Mouse (Mus musculus) large intestine, adult 2 months (tissue): ENCODE data around the gene Tgtp2. TPM values are rescaled to one million over a fixed set of nuclear protein-coding genes. Genes with fewer than 3 reads are reported as not detected.

Experiments used
- polyA plus RNA-seq: library from polyadenylated mRNA; depleted of rRNA; stranded (reverse); fragments of >200 nt; gene quantifications from 2 replicates; pipeline ENCODE4 v1.2.3, GENCODE M21; 2012; rRNA removed

Gene Tgtp2
- polyA plus RNA-seq, 1 experiment: 20.1 TPM

Other genes with a start within 250 kb of the Tgtp2 start
- gene Trim41, start 246.9 kb downstream of the Tgtp2 start, polyA plus RNA-seq: 19.9 and 22.6 TPM in 2 replicates
- gene Trim7, start 238.1 kb downstream of the Tgtp2 start, polyA plus RNA-seq: 6.8 and 10.0 TPM in 2 replicates
- 7.6 and 7.9 TPM in 2 replicates for gene Gm12184, start 237.6 kb downstream of the Tgtp2 start, polyA plus RNA-seq
- gene Irgm1, start 192.5 kb downstream of the Tgtp2 start, polyA plus RNA-seq: 26.2 and 26.6 TPM in 2 replicates
- 3.3 and 8.2 TPM in 2 replicates for gene Gm5431, start 162.0 kb downstream of the Tgtp2 start, polyA plus RNA-seq
- 51.6 and 64.4 TPM in 2 replicates for gene Psme2b, start 118.0 kb downstream of the Tgtp2 start, polyA plus RNA-seq
- gene Olfr56, start 85.3 kb downstream of the Tgtp2 start, polyA plus RNA-seq: 0.63 and 1.6 TPM in 2 replicates
- gene 9930111J21Rik1, start 84.8 kb downstream of the Tgtp2 start, polyA plus RNA-seq: 0.86 and 2.9 TPM in 2 replicates
- 0.27 and 1.3 TPM in 2 replicates for gene Gm12185, start 72.0 kb downstream of the Tgtp2 start, polyA plus RNA-seq
- 2.7 and 3.4 TPM in 2 replicates for gene Tgtp1, start 70.0 kb downstream of the Tgtp2 start, polyA plus RNA-seq
- gene 9930111J21Rik2, start 13.0 kb downstream of the Tgtp2 start, polyA plus RNA-seq: 0.42 and 1.9 TPM in 2 replicates
- gene Ifi47, start 12.4 kb upstream of the Tgtp2 start, polyA plus RNA-seq: 26.9 and 30.2 TPM in 2 replicates
- gene Olfr1396, start 50.7 kb upstream of the Tgtp2 start, polyA plus RNA-seq: not detected in 2 replicates
- not detected in 2 replicates for gene Olfr1395, start 78.1 kb upstream of the Tgtp2 start, polyA plus RNA-seq
- gene Olfr1394, start 90.2 kb upstream of the Tgtp2 start, polyA plus RNA-seq: not detected in 2 replicates
- gene Btnl9, start 123.0 kb upstream of the Tgtp2 start, polyA plus RNA-seq: 0.10 and 0.30 TPM in 2 replicates
- gene Zfp62, start 139.1 kb upstream of the Tgtp2 start, polyA plus RNA-seq: 1.1 and 1.8 TPM in 2 replicates
- gene Mgat1, start 180.0 kb upstream of the Tgtp2 start, polyA plus RNA-seq: 120 and 150 TPM in 2 replicates
- gene Olfr1393, start 214.1 kb upstream of the Tgtp2 start, polyA plus RNA-seq: 0.19 and 0.32 TPM in 2 replicates
- 0.18 and 0.29 TPM in 2 replicates for gene Olfr1392, start 221.1 kb upstream of the Tgtp2 start, polyA plus RNA-seq
- gene Olfr10, start 240.5 kb upstream of the Tgtp2 start, polyA plus RNA-seq: not detected in 2 replicates